Mouse (Mus musculus) cerebellum, adult 11-12 months (tissue): ENCODE results near the gene Olfr815.
"Not testable (repeated sequence)": the region's sequence is repeated elsewhere in the genome, so short reads cannot be mapped to it uniquely, and the experiment has no call there.

ENCODE experiments used
- DNase-seq: peaks from one replicate; pipeline ENCODE4 v3.0.0; 2022

Gene Olfr815

GRCm38 (mm10) chr10:129905767-129906166 is at the start of gene Olfr815:
Olfr815 (minus strand) TSS chr10:129905867.
- DNase-seq: not testable (repeated sequence)

GRCm38 (mm10) chr10:129949000-129949399 is 43.3 kb upstream of the Olfr815 start, which contains the start of gene Olfr818:
Olfr818 (minus strand) TSS chr10:129949100.
- no peak for DNase-seq

GRCm38 (mm10) chr10:129915497-129915896 is 9.8 kb upstream of the Olfr815 start, which contains the start of gene Olfr816:
Olfr816 (minus strand) TSS chr10:129915597.
- DNase-seq: no peak

GRCm38 (mm10) chr10:129885934-129886333 is 19.7 kb downstream of the Olfr815 start:
- DNase-seq: no peak

- DNase-seq: not testable (repeated sequence)
Measured at GRCm38 (mm10) chr10:129885496-129885895, 20.2 kb downstream of the Olfr815 start.

- DNase-seq: not testable (repeated sequence)
Measured at GRCm38 (mm10) chr10:129879751-129880150, 25.9 kb downstream of the Olfr815 start, which contains the start of gene Olfr814. Olfr814 (minus strand) TSS chr10:129879851.

- no peak for DNase-seq
Measured at GRCm38 (mm10) chr10:129855067-129855466, 50.6 kb downstream of the Olfr815 start, which contains the start of gene Olfr813. Olfr813 (plus strand) TSS chr10:129855367.
